Mouse (Mus musculus) lung, postnatal 0 days (tissue): ENCODE data around the gene Nfkbie.

Experiments
- CTCF ChIP-seq: IDR thresholded peaks from 2 replicates; pipeline ENCODE4 v1.5.1; 2016; ENCODE audit warnings: antibody characterized with exemption, mild to moderate bottlenecking
- EP300 ChIP-seq: IDR thresholded peaks from 2 replicates; pipeline ENCODE4 v1.6.1; 2016; ENCODE audit warnings: antibody characterized with exemption, mild to moderate bottlenecking, control low read depth

DNA sequence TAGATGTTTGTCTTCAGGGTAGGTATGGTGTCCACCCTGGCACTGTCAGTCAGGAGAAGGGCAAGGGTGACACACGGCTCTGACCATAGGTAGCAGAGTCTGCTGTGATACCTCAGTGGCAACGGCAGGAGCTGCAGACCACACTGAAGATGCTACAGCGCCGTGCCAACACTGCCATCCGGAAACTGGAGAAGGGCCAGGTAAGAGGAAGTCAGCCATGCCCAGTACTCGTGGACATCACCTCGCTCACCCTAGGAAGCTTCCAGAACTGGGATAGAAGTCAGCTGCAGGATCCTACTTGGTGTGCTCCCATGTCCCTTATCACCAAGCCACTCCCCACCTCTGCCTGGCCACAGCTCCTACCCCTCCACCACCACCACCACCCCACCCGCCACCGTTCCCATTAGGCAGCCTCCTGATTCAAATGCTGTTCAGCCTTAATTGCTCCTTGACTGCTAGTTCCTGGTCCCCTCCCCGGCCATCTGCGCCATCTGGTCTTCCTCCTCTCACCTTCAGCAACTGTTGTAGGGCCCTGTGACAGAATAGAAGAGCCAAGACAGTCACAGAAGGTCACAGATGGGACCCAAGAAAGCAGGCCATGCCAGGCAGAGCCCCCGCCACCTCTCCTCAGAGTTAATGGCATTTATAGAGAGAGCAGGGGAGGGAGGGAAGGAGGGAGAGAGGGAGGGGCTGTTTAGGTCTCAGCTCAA is 36.6 kb upstream of the Nfkbie start:
- TF ChIP-seq CTCF: no peak
- TF ChIP-seq EP300: no peak
